Mouse (Mus musculus) leukemia stem cell, adult 10-12 weeks (primary cell): ENCODE measurements around the gene Dnmt3a. TPM values are rescaled to one million over a fixed set of nuclear protein-coding genes. Genes with fewer than 3 reads are reported as not detected.

Experiments
- polyA plus RNA-seq: library from polyadenylated mRNA; stranded (reverse); fragments of >175 nt; gene quantifications from 2 replicates; pipeline ENCODE4 v1.2.3, GENCODE M21; 2012; ENCODE audit warnings: low replicate concordance

Gene Dnmt3a
- polyA plus RNA-seq, result 9.6 and 31.6 TPM in 2 replicates

GRCm38 (mm10) chr12:3805852-3806251, at the start of gene Dnmt3a:
TSS of gene Dnmt3a (plus strand) at chr12:3806007.

GRCm38 (mm10) chr12:3954651-3955050, 148.8 kb downstream of the Dnmt3a start, which contains the start of gene Pomc:
TSS of gene Pomc (plus strand) at chr12:3954951.

Other genes with a start within 250 kb of the Dnmt3a start
- 35.2 and 46.8 TPM in 2 replicates for gene Dtnb, start 233.6 kb upstream of the Dnmt3a start, polyA plus RNA-seq
- 0.17 TPM in 1 of 2 replicates, not detected in the other for gene Pomc, start 148.9 kb downstream of the Dnmt3a start, polyA plus RNA-seq
- 0.07 TPM in 1 of 2 replicates, not detected in the other for gene Efr3b, start 232.9 kb downstream of the Dnmt3a start, polyA plus RNA-seq